Mouse (Mus musculus): ENCODE measurements around the gene Vmn1r55.
A peak's percentile ranks its signal among the peaks of the same experiment; 100 is the strongest.
"Not testable (repeated sequence)": the region's sequence is repeated elsewhere in the genome, so short reads cannot be mapped to it uniquely, and the experiment has no call there.

Gene Vmn1r55

GRCm38 (mm10) chr7:5080815-5081214 lies 68.7 kb downstream of the Vmn1r55 start:
- DNase-seq: no peak

GRCm38 (mm10) chr7:5080010-5080751 lies 69.3 kb downstream of the Vmn1r55 start, which contains the start of gene Epn1:
Epn1 (plus strand) TSS chr7:5080235.
- DNase-seq: peak; percentile 98 to 99

GRCm38 (mm10) chr7:5079365-5080009 lies 70.0 kb downstream of the Vmn1r55 start:
- not testable (repeated sequence) for DNase-seq

Measured in cerebellum, postnatal 25 days (tissue).